Mouse (Mus musculus) spleen, postnatal 10 days (tissue): ENCODE results near the gene Rpa3.

Experiments
- DNase-seq, 2 experiments: peaks; one replicate each; pipeline ENCODE4 v3.0.0; 2021 to 2022; ENCODE audit warnings: low spot score in 2 of 2

The Rpa3 gene

GRCm38 (mm10) chr6:8259004-8259666 lies at the start of gene Rpa3, which contains the start of the genes Umad1 and Gm45062:
Rpa3 (minus strand) TSS chr6:8259173.
Umad1 (plus strand) TSS chr6:8259288.
Gm45062 (plus strand) TSS chr6:8259450.
- DNase-seq = peak; percentile 91 to 96

- DNase-seq = no peak
Measured at GRCm38 (mm10) chr6:8307878-8308775, 49.2 kb upstream of the Rpa3 start.

- no peak for DNase-seq
Measured at GRCm38 (mm10) chr6:8299066-8299863, 40.3 kb upstream of the Rpa3 start.

DNA sequence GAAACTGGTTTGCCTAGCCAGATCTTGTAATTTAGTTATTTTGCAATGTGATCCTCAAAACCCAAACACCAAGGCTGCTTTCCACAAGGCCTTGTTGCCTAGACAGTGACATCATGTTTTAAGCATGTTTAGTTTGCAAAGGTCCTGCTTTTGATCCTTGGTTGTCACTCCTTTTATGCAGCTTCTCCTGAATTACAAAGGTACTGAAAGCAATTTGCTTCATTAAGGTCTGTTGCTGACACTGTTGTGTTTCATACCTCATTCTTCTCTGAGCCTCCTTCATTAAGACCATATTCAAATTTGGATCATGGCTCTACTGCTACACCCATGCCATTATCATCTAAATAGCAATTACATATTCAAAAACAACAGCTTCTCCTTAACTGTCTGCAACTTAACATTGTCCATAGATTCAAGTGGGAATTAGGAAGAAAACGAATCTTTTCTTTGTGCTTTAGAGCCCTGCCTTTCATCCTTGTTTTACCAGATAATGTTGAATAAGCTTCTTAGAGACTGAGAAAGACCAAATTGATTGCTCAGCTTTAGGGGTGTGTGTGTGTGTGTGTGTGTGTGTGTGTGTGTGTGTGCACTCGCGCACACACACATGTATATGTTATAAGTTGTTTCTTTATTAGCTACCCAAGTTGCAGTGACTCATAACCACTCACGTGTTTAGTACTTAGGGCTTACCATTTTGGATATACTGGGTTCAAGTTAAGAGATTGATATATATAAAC lies 35.2 kb upstream of the Rpa3 start:
- no peak for DNase-seq

GRCm38 (mm10) chr6:8288755-8289580 lies 30.0 kb upstream of the Rpa3 start:
- no peak for DNase-seq

GRCm38 (mm10) chr6:8286146-8286545 lies 27.2 kb upstream of the Rpa3 start:
- no peak for DNase-seq

GRCm38 (mm10) chr6:8285401-8285960 lies 26.5 kb upstream of the Rpa3 start:
- no peak for DNase-seq

- no peak for DNase-seq
Measured at GRCm38 (mm10) chr6:8283255-8283654, 24.3 kb upstream of the Rpa3 start.

GRCm38 (mm10) chr6:8278426-8279002 lies 19.5 kb upstream of the Rpa3 start:
- DNase-seq = peak in 1 of 2 experiments; percentile 63

- DNase-seq = no peak
Measured at GRCm38 (mm10) chr6:8276431-8276830, 17.5 kb upstream of the Rpa3 start.

GRCm38 (mm10) chr6:8275098-8275497 lies 16.1 kb upstream of the Rpa3 start:
- peak; percentile 63 to 86 for DNase-seq

GRCm38 (mm10) chr6:8274387-8275054 lies 15.5 kb upstream of the Rpa3 start:
- peak; percentile 65 to 82 for DNase-seq

GRCm38 (mm10) chr6:8271047-8271446 lies 12.1 kb upstream of the Rpa3 start:
- no peak for DNase-seq

GRCm38 (mm10) chr6:8259667-8260044 lies 683 bp upstream of the Rpa3 start:
- no peak for DNase-seq

DNA sequence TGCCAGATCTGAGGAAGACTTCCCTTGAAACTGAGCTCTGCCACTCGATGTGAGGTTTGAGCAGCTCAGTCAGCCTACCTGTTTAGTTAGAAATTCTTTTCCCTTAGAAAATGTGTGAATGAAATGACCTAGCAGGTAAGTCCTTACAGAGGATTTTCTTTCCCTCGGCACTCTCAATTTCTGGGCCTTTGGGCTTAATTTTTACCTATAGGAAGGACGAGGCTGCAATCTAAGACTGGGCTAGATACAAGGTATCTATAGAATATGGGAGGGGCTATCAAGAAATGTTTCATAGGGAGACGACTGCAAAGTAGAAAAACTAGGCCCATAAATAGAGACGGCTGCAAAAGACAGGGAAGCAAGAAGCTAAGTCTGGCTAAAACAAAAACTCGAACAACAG lies 657 bp downstream of the Rpa3 start:
- no peak for DNase-seq

DNA sequence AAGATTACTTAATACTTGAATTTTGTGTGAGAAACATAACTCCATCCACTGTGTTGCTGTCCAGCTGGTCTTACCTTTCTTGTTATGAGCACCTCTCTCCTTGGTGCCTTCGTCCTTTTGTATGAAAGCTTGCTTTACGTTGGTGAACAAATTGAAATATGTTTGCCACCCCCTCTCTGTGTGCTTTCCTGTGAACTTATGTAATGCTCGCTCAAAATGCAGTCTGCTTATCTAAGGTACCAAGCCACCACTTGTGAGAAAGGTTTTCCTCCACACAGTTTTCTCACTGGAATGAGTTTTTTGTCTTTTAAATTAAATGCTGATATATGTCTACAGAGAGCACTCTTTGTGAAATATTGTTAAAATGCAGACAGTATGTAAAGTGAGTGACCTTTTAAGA lies 30.4 kb downstream of the Rpa3 start:
- DNase-seq = no peak

- DNase-seq = no peak
Measured at GRCm38 (mm10) chr6:8227035-8227434, 31.9 kb downstream of the Rpa3 start.

GRCm38 (mm10) chr6:8210661-8211060 lies 48.3 kb downstream of the Rpa3 start:
- no peak for DNase-seq

DNA sequence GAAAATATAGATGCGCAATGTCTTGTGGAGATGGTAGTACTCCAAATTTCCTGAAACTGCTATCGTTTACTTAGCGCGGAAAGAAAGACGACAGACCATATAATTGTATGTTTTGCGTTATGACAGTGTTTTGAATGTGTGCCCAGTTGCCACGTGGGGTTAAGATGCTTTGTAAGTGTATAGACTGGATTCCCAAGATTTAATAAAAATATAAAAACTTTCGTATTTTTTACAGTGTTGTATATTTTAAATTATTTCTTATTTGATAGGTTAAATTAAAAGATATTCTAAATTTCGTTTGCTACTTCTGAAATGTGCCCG lies 49.1 kb downstream of the Rpa3 start:
- DNase-seq = no peak
